Mouse (Mus musculus): Measurements from ENCODE around the gene Slc13a2.

- no peak for TF ChIP-seq CTCF (IDR thresholded peaks at IDR 0.05; ENCODE audit: low read depth)
- no peak for TF ChIP-seq EP300 (IDR thresholded peaks at IDR 0.05; ENCODE audit: low read depth)
Measured at GRCm38 (mm10) chr11:78463286-78464036, 41.4 kb upstream of the Slc13a2 start.
